Mouse (Mus musculus) stomach, postnatal 0 days (tissue): ENCODE data around the gene Adgrb3. TPM values are rescaled to one million over a fixed set of nuclear protein-coding genes. Genes with fewer than 3 reads are reported as not detected.
A peak's percentile ranks its signal among the peaks of the same experiment; 100 is the strongest.

Experiments used
- ATAC-seq: fragments of 200-750 bp; cut with Nextera tagmentation; 2 replicates; pipeline ENCODE4 v1.8.0; 2017; ENCODE audit not compliant: low FRiP score, low TSS enrichment
- DNase-seq: peaks from one replicate; pipeline ENCODE4 v3.0.0-alpha.2; 2016; ENCODE audit warnings: low spot score
- H3K27ac ChIP-seq: fragments of 300-500 bp; sonication (generic); replicated peaks from 2 replicates; pipeline ENCODE4 v1.5.1; 2014; ENCODE audit warnings: mild to moderate bottlenecking, control low read depth
- H3K27me3 ChIP-seq: fragments of 300-500 bp; sonication (generic); 2 replicates; pipeline ENCODE4 v1.6.1; 2014; ENCODE audit warnings: low read length; ENCODE audit not compliant: control insufficient read depth, insufficient read depth
- H3K36me3 ChIP-seq: fragments of 300-500 bp; sonication (generic); 2 replicates; pipeline ENCODE4 v1.6.1; 2014; ENCODE audit warnings: low read length, mixed read lengths; ENCODE audit not compliant: control insufficient read depth, insufficient read depth
- H3K4me1 ChIP-seq: fragments of 300-500 bp; sonication (generic); replicated peaks from 2 replicates; pipeline ENCODE4 v1.6.1; 2014; ENCODE audit warnings: antibody characterized with exemption; ENCODE audit not compliant: control insufficient read depth, insufficient read depth
- H3K4me2 ChIP-seq: fragments of 300-500 bp; sonication (generic); replicated peaks from 2 replicates; pipeline ENCODE4 v1.6.1; 2014; ENCODE audit warnings: low read depth, mild to moderate bottlenecking, control low read depth, moderate library complexity
- H3K4me3 ChIP-seq: fragments of 300-500 bp; sonication (generic); 2 replicates; pipeline ENCODE4 v1.5.1; 2014; ENCODE audit warnings: low read depth, low read length, control low read depth
- H3K9ac ChIP-seq: fragments of 300-500 bp; sonication (generic); 2 replicates; pipeline ENCODE4 v1.6.1; 2014; ENCODE audit warnings: mild to moderate bottlenecking, low read length, control low read depth, mixed read lengths
- H3K9me3 ChIP-seq: fragments of 300-500 bp; sonication (generic); 2 replicates; pipeline ENCODE4 v1.6.1; 2016; ENCODE audit warnings: low read length; ENCODE audit not compliant: control insufficient read depth
- CTCF ChIP-seq: IDR thresholded peaks from 2 replicates; pipeline ENCODE4 v1.5.1; 2016; ENCODE audit warnings: antibody characterized with exemption, low read depth, mild to moderate bottlenecking, moderate library complexity
- EP300 ChIP-seq: optimal IDR thresholded peaks from 2 replicates; pipeline ENCODE3; 2016; ENCODE audit warnings: antibody characterized with exemption
- WGBS: fragments of 180-500 bp; shearing (Covaris S2); extraction: QIAGEN DNeasy Blood & Tissue Kit; methylation state at CpG from one replicate; pipeline ENCODE4 v1.1.7; 2014; 5-methylcytosine and 5-hydroxymethylcytosine counted together
- polyA plus RNA-seq: library from polyadenylated mRNA; unstranded; fragments of >200 nt; fragmentation: Nextera tagmentation; extraction: Ambion mirVana; gene quantifications from 2 replicates; pipeline ENCODE4 v1.2.1, GENCODE M21; 2015

The Adgrb3 gene
- polyA plus RNA-seq, 1 experiment from 2014 or later = 1.8 TPM

DNA sequence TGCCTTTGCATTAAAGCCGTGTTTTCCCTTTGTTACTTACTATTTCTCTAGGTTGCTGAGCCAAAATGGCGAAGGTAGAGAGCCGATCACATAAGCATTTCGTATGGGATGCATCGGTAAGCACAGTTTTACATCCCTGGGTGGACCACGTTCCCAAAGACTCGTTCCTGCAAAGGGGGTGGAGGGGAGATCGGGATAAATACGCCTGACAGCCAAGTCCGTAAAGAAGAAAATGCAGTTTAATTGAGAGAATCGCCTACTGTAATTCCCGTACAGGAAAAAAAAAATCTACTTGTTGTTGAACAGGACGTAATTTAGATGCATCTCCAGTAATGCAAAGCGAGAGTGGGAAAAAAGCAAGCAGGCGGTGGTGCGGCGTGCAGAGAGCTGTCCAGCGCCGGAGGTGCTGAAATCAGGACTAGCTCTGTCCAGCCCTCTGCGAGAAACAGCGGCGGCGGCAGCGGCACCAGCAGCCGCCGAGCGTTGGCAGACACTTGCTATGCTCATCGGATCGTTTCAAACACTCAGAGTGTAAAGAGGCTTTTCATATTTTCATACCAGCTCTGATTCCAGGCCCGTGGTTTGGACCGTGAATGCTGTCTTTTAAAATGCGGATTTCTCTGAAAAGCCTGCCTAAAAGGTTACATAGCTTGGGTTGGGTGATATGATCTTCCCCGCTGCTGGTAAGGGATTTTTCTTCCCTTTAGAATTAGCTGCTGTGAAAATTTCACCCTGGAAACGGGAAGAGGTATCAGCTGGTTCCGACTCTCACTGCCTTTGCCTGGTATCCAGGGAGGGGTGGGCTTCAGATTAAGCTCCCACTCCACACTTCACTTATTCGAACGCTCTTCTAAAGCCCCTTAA is 600.9 kb downstream of the Adgrb3 start:
- no peak overlapping the region for H3K4me3 ChIP-seq
- H3K27ac ChIP-seq = no peak overlapping the region
- no peaks in the 10 kb centered on the region for H3K27me3 ChIP-seq
- H3K9me3 ChIP-seq = no peaks in the 10 kb centered on the region
- ATAC-seq = peak; percentile 71; the same call in 1 of the 2 replicates
- no peaks in the 10 kb centered on the region for H3K4me1 ChIP-seq
- no peaks in the 10 kb centered on the region for H3K36me3 ChIP-seq
- H3K4me2 ChIP-seq = peak overlapping the region; percentile 32; the same call in 1 of the 2 replicates
- peak; percentile 80 for DNase-seq
- WGBS = 6% methylated on average over 37 of the region's 37 CpGs
- no peak overlapping the region for H3K9ac ChIP-seq
- TF ChIP-seq CTCF (peak; percentile 23; the same call in 1 of the 2 replicates), EP300 (no peak)

DNA sequence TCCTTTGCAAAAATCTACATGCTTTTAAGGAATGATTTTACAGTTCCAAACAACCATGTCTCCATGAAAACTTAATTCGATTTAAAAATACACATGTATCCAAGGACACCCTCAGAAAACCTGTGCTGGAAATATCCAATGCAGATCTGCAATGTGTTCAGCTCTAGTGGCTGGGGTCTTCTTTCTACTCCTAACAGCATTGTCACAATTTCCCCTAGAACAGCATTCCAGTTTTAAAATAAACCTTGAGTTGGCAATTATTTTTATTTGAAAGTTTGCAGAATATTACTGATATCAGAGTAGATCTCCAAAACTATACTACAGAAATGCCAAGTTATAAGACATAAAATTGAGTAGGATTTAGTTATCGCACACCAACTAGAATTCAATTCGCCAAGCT is 601.6 kb downstream of the Adgrb3 start:
- DNase-seq (no peak), ATAC-seq (no peak)
- no peaks in the 10 kb centered on the region for H3K36me3 ChIP-seq
- H3K27ac ChIP-seq = no peak overlapping the region
- H3K4me1 ChIP-seq = no peaks in the 10 kb centered on the region
- 51% methylated on average over 3 of the region's 3 CpGs for WGBS
- TF ChIP-seq EP300 (no peak), CTCF (no peak)
- H3K9me3 ChIP-seq = no peaks in the 10 kb centered on the region
- no peaks in the 10 kb centered on the region for H3K27me3 ChIP-seq
- H3K4me2 ChIP-seq = no peak overlapping the region
- H3K4me3 ChIP-seq = no peak overlapping the region
- no peak overlapping the region for H3K9ac ChIP-seq

DNA sequence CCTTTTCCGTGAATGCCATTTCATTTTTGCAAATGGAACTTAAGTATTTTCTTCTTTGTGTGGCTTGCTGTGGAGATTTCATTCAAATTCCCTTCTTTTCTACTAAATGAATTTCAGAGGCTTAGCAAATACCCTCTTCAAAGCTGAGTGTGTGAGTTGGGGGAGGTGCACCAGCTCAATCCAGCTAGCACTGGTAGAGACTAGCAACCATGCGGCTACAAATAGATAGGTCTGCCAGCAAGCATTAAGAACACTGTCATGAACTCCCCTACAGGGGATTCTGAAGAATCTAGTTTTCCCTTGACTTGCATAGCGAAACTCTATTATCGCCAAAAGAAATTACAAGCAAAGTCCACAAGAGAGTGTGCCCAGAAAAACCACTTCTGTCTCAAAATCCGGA is 624.9 kb downstream of the Adgrb3 start:
- 46% methylated on average over 5 of the region's 5 CpGs for WGBS
- no peak for TF ChIP-seq CTCF
- TF ChIP-seq EP300 = no peak
- no peak for ATAC-seq

DNA sequence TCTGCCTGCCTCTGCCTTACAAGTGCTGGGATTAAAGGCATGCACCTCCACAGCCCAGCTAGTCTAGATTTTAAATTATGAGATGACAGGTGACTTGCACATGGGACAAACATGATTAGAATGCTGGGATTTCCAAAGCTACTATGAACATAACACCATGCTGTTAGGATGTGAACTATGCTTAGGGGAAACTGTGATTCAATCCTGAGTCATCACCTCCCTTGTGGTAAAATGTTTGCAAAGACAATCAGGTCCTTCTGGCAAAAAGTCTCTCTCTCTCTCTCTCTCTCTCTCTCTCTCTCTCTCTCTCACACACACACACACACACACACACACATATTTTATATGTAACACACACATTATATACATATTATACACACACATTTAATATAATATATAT is 630.1 kb downstream of the Adgrb3 start:
- no peak for TF ChIP-seq CTCF
- TF ChIP-seq EP300 = no peak
- no peaks in the 10 kb centered on the region for H3K9me3 ChIP-seq
- H3K4me2 ChIP-seq = no peak overlapping the region
- H3K27ac ChIP-seq = no peak overlapping the region
- H3K4me3 ChIP-seq = no peak overlapping the region
- H3K27me3 ChIP-seq = no peaks in the 10 kb centered on the region
- no peaks in the 10 kb centered on the region for H3K4me1 ChIP-seq
- no peak overlapping the region for H3K9ac ChIP-seq
- no peaks in the 10 kb centered on the region for H3K36me3 ChIP-seq
- DNase-seq (no peak), ATAC-seq (no peak)

More for the DNA sequence above, 624.9 kb downstream of the Adgrb3 start:
- H3K9ac ChIP-seq = no peak overlapping the region
- H3K27me3 ChIP-seq = no peaks in the 10 kb centered on the region
- H3K9me3 ChIP-seq = no peaks in the 10 kb centered on the region
- no peak overlapping the region for H3K4me2 ChIP-seq
- no peak overlapping the region for H3K4me3 ChIP-seq
- DNase-seq = no peak
- H3K27ac ChIP-seq = no peak overlapping the region
- no peaks in the 10 kb centered on the region for H3K36me3 ChIP-seq
- H3K4me1 ChIP-seq = no peaks in the 10 kb centered on the region

DNA sequence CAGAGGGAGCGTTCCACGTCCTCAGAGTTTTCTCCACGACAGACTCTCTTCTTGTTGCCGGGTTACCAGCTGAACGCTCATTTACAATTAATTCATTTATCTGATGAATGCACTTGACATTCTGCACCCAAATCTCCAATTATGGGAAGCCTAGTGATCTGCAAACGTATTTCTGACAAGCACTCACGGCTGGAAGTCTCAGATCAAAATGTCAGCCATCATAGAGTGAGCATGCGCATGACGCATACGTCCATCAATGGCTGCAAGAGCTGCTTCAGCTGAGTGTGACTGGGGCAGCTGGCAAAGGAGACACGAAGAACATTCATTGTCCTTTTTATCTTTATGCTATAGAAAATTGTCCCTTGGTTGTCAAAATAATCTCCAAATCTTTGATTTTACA is 637.5 kb downstream of the Adgrb3 start:
- Histone ChIP-seq H3K9ac (no peak overlapping the region), H3K36me3 (no peaks in the 10 kb centered on the region), H3K4me2 (no peak overlapping the region), H3K27ac (no peak overlapping the region), H3K4me1 (no peaks in the 10 kb centered on the region), H3K9me3 (no peaks in the 10 kb centered on the region), H3K27me3 (no peaks in the 10 kb centered on the region), H3K4me3 (no peak overlapping the region)
- no peak for DNase-seq
- no peak for TF ChIP-seq EP300
- no peak for TF ChIP-seq CTCF
- 81% methylated on average over 11 of the region's 11 CpGs for WGBS
- no peak for ATAC-seq

DNA sequence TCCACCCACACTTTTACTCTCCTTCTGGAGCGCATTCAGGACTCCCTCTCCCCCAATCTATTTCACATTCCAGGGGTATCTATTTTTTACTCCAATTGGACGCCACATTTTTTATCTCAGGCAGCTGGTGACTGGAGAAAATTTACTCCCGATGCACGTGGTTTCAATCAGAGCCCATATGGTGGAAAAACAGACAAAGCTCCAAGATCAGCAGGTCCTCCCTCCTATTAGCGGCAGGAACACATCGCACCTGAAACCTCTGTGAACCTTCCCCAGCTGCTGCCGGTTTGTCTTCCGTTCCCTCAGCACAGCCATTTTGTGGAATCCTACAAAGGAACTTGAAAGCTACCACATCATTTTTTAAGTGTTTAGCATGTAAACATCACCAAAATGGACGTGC is 640.2 kb downstream of the Adgrb3 start:
- TF ChIP-seq CTCF = no peak
- TF ChIP-seq EP300 = no peak
- no peak overlapping the region for H3K9ac ChIP-seq
- H3K27me3 ChIP-seq = no peaks in the 10 kb centered on the region
- H3K36me3 ChIP-seq = no peaks in the 10 kb centered on the region
- no peak overlapping the region for H3K4me2 ChIP-seq
- H3K9me3 ChIP-seq = no peaks in the 10 kb centered on the region
- H3K27ac ChIP-seq = no peak overlapping the region
- ATAC-seq = no peak
- 50% methylated on average over 9 of the region's 9 CpGs for WGBS
- H3K4me3 ChIP-seq = no peak overlapping the region
- no peak for DNase-seq
- H3K4me1 ChIP-seq = no peaks in the 10 kb centered on the region
